Mouse (Mus musculus) CH12.LX (cell line): Measurements from ENCODE around the gene Smtn. TPM values are rescaled to one million over a fixed set of nuclear protein-coding genes. Genes with fewer than 3 reads are reported as not detected.

Source experiments
- DNase-seq: peaks from one replicate; pipeline ENCODE4 v3.0.0-alpha.2; 2013; ENCODE audit errors: extremely low read depth
- H3K27ac ChIP-seq: 2 replicates; pipeline ENCODE4 v1.5.1; 2012; ENCODE audit warnings: low read depth, mild to moderate bottlenecking, control low read depth, moderate library complexity; ENCODE audit not compliant: insufficient read depth
- H3K27me3 ChIP-seq: replicated peaks from 2 replicates; pipeline ENCODE3; 2012; ENCODE audit warnings: inconsistent platforms
- H3K36me3 ChIP-seq, 2 experiments: replicated peaks in 1 of 2; 2 replicates each; pipeline versions ENCODE3 to v1.6.1; 2012; ENCODE audit warnings: inconsistent platforms in 1 of 2, low read length in 1 of 2, mild to moderate bottlenecking in 1 of 2, mixed read lengths in 1 of 2, moderate library complexity in 1 of 2; ENCODE audit not compliant: control insufficient read depth in 1 of 2, insufficient read depth in 1 of 2
- H3K4me1 ChIP-seq, 2 experiments: 2 replicates each; pipeline ENCODE4 v1.6.1; 2012; ENCODE audit warnings: inconsistent platforms in 1 of 2, moderate library complexity in 1 of 2; ENCODE audit not compliant: insufficient read depth in 2 of 2, control insufficient read depth in 1 of 2
- H3K4me2 ChIP-seq: 2 replicates; pipeline ENCODE4 v1.6.1; 2012; ENCODE audit warnings: low read depth, mild to moderate bottlenecking, control low read depth; ENCODE audit not compliant: poor library complexity, insufficient read depth, severe bottlenecking
- H3K4me3 ChIP-seq, 3 experiments: fragments of 150-350 bp in 1 of 3; sonication (generic) in 1 of 3; replicated peaks in 1 of 3; 2 replicates each; pipeline versions ENCODE3 to v1.5.1; 2011 to 2012; ENCODE audit warnings: low read depth in 2 of 3, low read length in 2 of 3, mild to moderate bottlenecking in 2 of 3, moderate library complexity in 2 of 3, control low read depth in 1 of 3, improper control_type of control experiment in 1 of 3, inconsistent platforms in 1 of 3, mixed read lengths in 1 of 3; ENCODE audit not compliant: poor library complexity in 1 of 3
- H3K79me2 ChIP-seq: replicated peaks from 2 replicates; pipeline ENCODE4 v1.6.1; 2012; ENCODE audit warnings: mild to moderate bottlenecking, moderate library complexity; ENCODE audit not compliant: control insufficient read depth, poor library complexity, insufficient read depth, severe bottlenecking; ENCODE audit errors: extremely low read depth
- H3K9ac ChIP-seq: 2 replicates; pipeline ENCODE4 v1.6.1; 2012; ENCODE audit warnings: low read depth, mild to moderate bottlenecking, control low read depth, moderate library complexity; ENCODE audit not compliant: insufficient read depth
- H3K9me3 ChIP-seq: replicated peaks from 2 replicates; pipeline ENCODE3; 2012; ENCODE audit warnings: low read length, inconsistent platforms, mixed read lengths
- CHD1 ChIP-seq: IDR thresholded peaks from 2 replicates; pipeline ENCODE4 v1.6.1; 2012; ENCODE audit warnings: low read depth, low read length, improper control_type of control experiment, inconsistent platforms
- CHD2 ChIP-seq: IDR thresholded peaks from 2 replicates; pipeline ENCODE4 v1.6.1; 2011; ENCODE audit warnings: low read length, improper control_type of control experiment
- E2F4 ChIP-seq: IDR thresholded peaks from 2 replicates; pipeline ENCODE4 v1.6.1; 2011; ENCODE audit warnings: low read depth, low read length, improper control_type of control experiment; ENCODE audit not compliant: insufficient replicate concordance
- EP300 ChIP-seq: IDR thresholded peaks from 2 replicates; pipeline ENCODE4 v1.6.1; 2011; ENCODE audit warnings: low read length, improper control_type of control experiment
- HCFC1 ChIP-seq: IDR thresholded peaks from 2 replicates; pipeline ENCODE4 v1.6.1; 2012; ENCODE audit warnings: low read depth, mild to moderate bottlenecking, inconsistent platforms, low read length, improper control_type of control experiment
- IRF4 ChIP-seq: IDR thresholded peaks from 2 replicates; pipeline ENCODE4 v1.6.1; 2014; ENCODE audit warnings: low read depth, mild to moderate bottlenecking, inconsistent platforms, low read length, improper control_type of control experiment
- KAT2A ChIP-seq: IDR thresholded peaks from 2 replicates; pipeline ENCODE4 v1.6.1; 2012; ENCODE audit warnings: low read length, improper control_type of control experiment, inconsistent platforms; ENCODE audit not compliant: insufficient replicate concordance
- MAFK ChIP-seq: IDR thresholded peaks from 2 replicates; pipeline ENCODE4 v1.6.1; 2011; ENCODE audit warnings: low read length, improper control_type of control experiment; ENCODE audit not compliant: insufficient replicate concordance
- MAX ChIP-seq: IDR thresholded peaks from 2 replicates; pipeline ENCODE4 v1.6.1; 2011; ENCODE audit warnings: low read length, improper control_type of control experiment
- MEF2A ChIP-seq: IDR thresholded peaks from 2 replicates; pipeline ENCODE4 v1.6.1; 2014; ENCODE audit warnings: low read depth, mild to moderate bottlenecking, inconsistent platforms, low read length, improper control_type of control experiment, borderline replicate concordance
- NELFE ChIP-seq: IDR thresholded peaks from 2 replicates; pipeline ENCODE4 v1.6.1; 2011; ENCODE audit warnings: low read depth, low read length, improper control_type of control experiment
- NRF1 ChIP-seq: IDR thresholded peaks from 2 replicates; pipeline ENCODE4 v1.6.1; 2014; ENCODE audit warnings: low read depth, mild to moderate bottlenecking, inconsistent platforms, low read length, improper control_type of control experiment, moderate library complexity
- POLR2A ChIP-seq: IDR thresholded peaks from 2 replicates; pipeline ENCODE4 v1.6.1; 2011; ENCODE audit warnings: low read depth, mild to moderate bottlenecking, improper control_type of control experiment, low read length
- POLR2AphosphoS2 ChIP-seq: IDR thresholded peaks from 2 replicates; pipeline ENCODE4 v1.6.1; 2011; ENCODE audit warnings: low read depth, low read length, improper control_type of control experiment
- RAD21 ChIP-seq: IDR thresholded peaks from 2 replicates; pipeline ENCODE4 v1.6.1; 2011; ENCODE audit warnings: low read depth, mild to moderate bottlenecking, low read length, improper control_type of control experiment, moderate library complexity
- RCOR1 ChIP-seq: conservative IDR thresholded peaks from 2 replicates; pipeline ENCODE4 v1.6.1; 2012; ENCODE audit warnings: low read depth, mild to moderate bottlenecking, inconsistent platforms, low read length, improper control_type of control experiment
- SMC3 ChIP-seq: IDR thresholded peaks from 2 replicates; pipeline ENCODE4 v1.6.1; 2011; ENCODE audit warnings: low read depth, low read length, improper control_type of control experiment
- USF1 ChIP-seq: IDR thresholded peaks from 2 replicates; pipeline ENCODE4 v1.6.1; 2014; ENCODE audit warnings: low read depth, mild to moderate bottlenecking, inconsistent platforms, low read length, improper control_type of control experiment
- USF2 ChIP-seq: conservative IDR thresholded peaks from 2 replicates; pipeline ENCODE4 v1.6.1; 2011; ENCODE audit warnings: low read depth, low read length, improper control_type of control experiment
- dilution Hi-C: fragments of 300-500 bp; cut with MboI; formaldehyde crosslinking; loops from 2 replicates; pipeline ENCODE4 v1.14.3; 2020; ENCODE audit warnings: low sequenced_read_pairs; ENCODE audit not compliant: extremely low pct_unique_long_range_greater_than_20kb, extremely low pct_ligation_motif_present
- in situ Hi-C: fragments of 300-500 bp; cut with MboI; formaldehyde crosslinking; loops from 3 replicates; pipeline ENCODE4 v1.14.3; 2019; ENCODE audit warnings: low sequenced_read_pairs, low pct_ligation_motif_present, low pct_unique_long_range_greater_than_20kb, mixed read lengths
- polyA plus RNA-seq: library from polyadenylated mRNA; unstranded; fragments of >175 nt; gene quantifications from 2 replicates; pipeline ENCODE4 v1.2.1, GENCODE M21; 2012; ENCODE audit warnings: low read depth; ENCODE audit not compliant: insufficient read length
- total RNA-seq, 2 experiments: library from RNA; depleted of rRNA; stranded (reverse); fragments of 300-350 nt in 1 of 2; fragments of >200 nt in 1 of 2; gene quantifications; 2 replicates each; pipeline ENCODE4 v1.2.3; 2012 to 2014

Smtn gene
- total and polyA plus RNA-seq, 3 experiments = 0.58 to 5.3 (median 3.1) TPM

DNA sequence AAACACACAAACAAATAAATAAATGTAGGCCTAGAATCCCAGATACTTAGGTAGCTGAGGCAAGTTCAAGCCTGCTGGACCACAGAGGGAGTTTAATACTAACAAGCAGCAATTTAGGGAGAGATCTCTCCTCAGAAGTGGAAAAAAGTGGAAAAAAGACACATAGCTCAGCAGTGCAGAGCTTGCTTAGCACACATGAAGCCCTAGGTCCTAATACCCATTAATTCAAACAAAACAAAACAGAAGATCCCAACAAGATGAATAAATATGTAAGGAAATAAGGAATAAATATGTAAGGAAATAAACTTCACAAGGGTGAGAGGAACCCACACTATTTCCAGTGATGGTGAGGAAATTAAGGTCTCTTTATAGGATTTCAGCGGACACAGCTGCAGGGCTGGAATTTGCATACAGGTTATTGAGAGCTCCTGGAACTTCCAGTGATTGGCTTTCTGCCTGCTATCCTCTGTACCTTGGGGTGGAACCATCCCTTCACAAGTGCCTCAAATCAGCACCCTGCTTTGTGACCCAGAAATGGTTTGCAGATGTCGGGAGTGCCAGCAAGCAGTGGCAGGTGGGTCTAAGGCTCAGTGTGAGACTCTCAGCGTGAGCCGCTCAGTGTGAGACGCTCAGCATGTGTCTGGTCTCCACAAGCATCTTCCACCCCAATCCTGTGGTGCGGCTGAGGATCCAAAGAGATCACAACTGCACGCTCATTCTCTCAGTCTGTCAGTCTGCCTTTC is 16.4 kb downstream of the Smtn start:
- Histone ChIP-seq H3K36me3 (peaks cover 0 to 35% of the 10 kb centered on the region in 2 experiments), H3K4me1 (peaks cover 0 to 4% of the 10 kb centered on the region in 2 experiments; a peak in 1 of 4 replicates), H3K27ac (no peak overlapping the region), H3K9ac (no peak overlapping the region), H3K27me3 (no peaks in the 10 kb centered on the region), H3K79me2 (no peaks in the 10 kb centered on the region), H3K4me2 (no peak overlapping the region), H3K9me3 (no peaks in the 10 kb centered on the region), H3K4me3 (no peak overlapping the region)
- dilution Hi-C loops (no loop called here), in situ Hi-C loops (no loop called here)
- TF ChIP-seq IRF4 (no peak), POLR2A (no peak)
- DNase-seq = no peak

- in situ Hi-C loops = no loop called here
- DNase-seq = no peak
- dilution Hi-C loops = no loop called here
- Histone ChIP-seq H3K4me2 (no peak overlapping the region), H3K27me3 (no peaks in the 10 kb centered on the region), H3K79me2 (no peaks in the 10 kb centered on the region), H3K9ac (no peak overlapping the region), H3K27ac (no peak overlapping the region), H3K4me3 (no peak overlapping the region), H3K4me1 (peaks cover 0 to 4% of the 10 kb centered on the region in 2 experiments; a peak in 1 of 4 replicates), H3K9me3 (no peaks in the 10 kb centered on the region), H3K36me3 (peaks cover 0 to 29% of the 10 kb centered on the region in 2 experiments)
- TF ChIP-seq MAFK (no peak), RCOR1 (no peak), RAD21 (no peak), EP300 (no peak), KAT2A (no peak), MAX (no peak)
These were observed 18.0 kb downstream of the Smtn start for GRCm38 (mm10) chr11:3522285-3523000.

GRCm38 (mm10) chr11:3521339-3522224 is 18.8 kb downstream of the Smtn start:
- DNase-seq = no peak
- H3K4me2 ChIP-seq = no peak overlapping the region

More at GRCm38 (mm10) chr11:3521339-3522224, 18.8 kb downstream of the Smtn start:
- Histone ChIP-seq H3K9me3 (no peaks in the 10 kb centered on the region), H3K4me3 (no peak overlapping the region), H3K79me2 (no peaks in the 10 kb centered on the region), H3K27ac (no peak overlapping the region), H3K36me3 (peaks cover 0 to 28% of the 10 kb centered on the region in 2 experiments), H3K4me1 (peaks cover 0 to 4% of the 10 kb centered on the region in 2 experiments; a peak in 1 of 4 replicates), H3K9ac (no peak overlapping the region), H3K27me3 (no peaks in the 10 kb centered on the region)
- dilution Hi-C loops = no loop called here
- in situ Hi-C loops = no loop called here
- TF ChIP-seq E2F4 (no peak), USF2 (no peak), RAD21 (no peak), NRF1 (no peak), NELFE (no peak), SMC3 (no peak), CHD1 (no peak), CHD2 (no peak), USF1 (no peak), HCFC1 (no peak), MEF2A (no peak), POLR2AphosphoS2 (no peak)
